Mouse (Mus musculus): Measurements from ENCODE around the gene Foxg1. TPM values are rescaled to one million over a fixed set of nuclear protein-coding genes. Genes with fewer than 3 reads are reported as not detected.

The Foxg1 gene
- polyA plus RNA-seq, 1 experiment from 2014 or later = 59.7 TPM

GRCm38 (mm10) chr12:49378920-49379319 is 3.5 kb upstream of the Foxg1 start:
- H3K9ac ChIP-seq = peak overlapping the region; percentile 82
- WGBS = 0% methylated on average over 1 of the region's 1 CpGs
- H3K4me3 ChIP-seq (replicated peaks) = peak overlapping the region; percentile 92
- peaks cover 16% of the 10 kb centered on the region for H3K4me1 ChIP-seq
- peak overlapping the region; percentile 100 for H3K27ac ChIP-seq
- no peaks in the 10 kb centered on the region for H3K36me3 ChIP-seq (replicated peaks)
- ATAC-seq (ENCODE audit: low FRiP score) = no peak
- peak overlapping the region; percentile 56 for H3K4me2 ChIP-seq
- peaks cover 39% of the 10 kb centered on the region for H3K27me3 ChIP-seq
- no peaks in the 10 kb centered on the region for H3K9me3 ChIP-seq

- Histone ChIP-seq H3K4me3 (replicated peaks) (peak overlapping the region; percentile 92), H3K27me3 (peaks cover 44% of the 10 kb centered on the region), H3K36me3 (replicated peaks) (no peaks in the 10 kb centered on the region), H3K9me3 (no peaks in the 10 kb centered on the region), H3K4me1 (peaks cover 11% of the 10 kb centered on the region), H3K27ac (peak overlapping the region; percentile 100), H3K9ac (peak overlapping the region; percentile 82), H3K4me2 (peak overlapping the region; percentile 56)
- ATAC-seq (ENCODE audit: low FRiP score) = no peak
- 2% methylated on average over 11 of the region's 11 CpGs for WGBS
These were observed 3.0 kb upstream of the Foxg1 start for GRCm38 (mm10) chr12:49379446-49379845.

- H3K9me3 ChIP-seq = no peaks in the 10 kb centered on the region
- 0% methylated on average over 4 of the region's 4 CpGs for WGBS
- peak overlapping the region; percentile 56 for H3K4me2 ChIP-seq
- peak overlapping the region; percentile 92 for H3K4me3 ChIP-seq (replicated peaks)
- peaks cover 11% of the 10 kb centered on the region for H3K4me1 ChIP-seq
- no peak for ATAC-seq (ENCODE audit: low FRiP score)
- peaks cover 51% of the 10 kb centered on the region for H3K27me3 ChIP-seq
- H3K27ac ChIP-seq = peak overlapping the region; percentile 100
- H3K36me3 ChIP-seq (replicated peaks) = peaks cover 5% of the 10 kb centered on the region; the same call in 1 of the 2 replicates
- peak overlapping the region; percentile 82 for H3K9ac ChIP-seq
These were observed 2.0 kb upstream of the Foxg1 start for GRCm38 (mm10) chr12:49380442-49380841.

- Histone ChIP-seq H3K9me3 (no peaks in the 10 kb centered on the region), H3K36me3 (replicated peaks) (peaks cover 9% of the 10 kb centered on the region; the same call in 1 of the 2 replicates), H3K9ac (peak overlapping the region; percentile 82), H3K4me2 (peak overlapping the region; percentile 56), H3K27ac (peak overlapping the region; percentile 100), H3K4me1 (peaks cover 9% of the 10 kb centered on the region), H3K4me3 (replicated peaks) (peak overlapping the region; percentile 92), H3K27me3 (peaks cover 47% of the 10 kb centered on the region)
- ATAC-seq (ENCODE audit: low FRiP score) = no peak
- 1% methylated on average over 4 of the region's 4 CpGs for WGBS
These were observed 1.4 kb upstream of the Foxg1 start for GRCm38 (mm10) chr12:49381031-49381525.

GRCm38 (mm10) chr12:49381721-49382365 is 617 bp upstream of the Foxg1 start:
- H3K36me3 ChIP-seq (replicated peaks) = peaks cover 9% of the 10 kb centered on the region; the same call in 1 of the 2 replicates
- H3K4me3 ChIP-seq (replicated peaks) = peak overlapping the region; percentile 92
- H3K9ac ChIP-seq = peak overlapping the region; percentile 100
- H3K4me1 ChIP-seq = peaks cover 8% of the 10 kb centered on the region; the same call in 1 of the 2 replicates
- peak overlapping the region; percentile 56 for H3K4me2 ChIP-seq
- peak; percentile 45 for ATAC-seq (ENCODE audit: low FRiP score)
- WGBS = under 1% methylated on average over 19 of the region's 19 CpGs
- H3K9me3 ChIP-seq = no peaks in the 10 kb centered on the region
- H3K27ac ChIP-seq = peak overlapping the region; percentile 100
- peaks cover 46% of the 10 kb centered on the region for H3K27me3 ChIP-seq

- Histone ChIP-seq H3K36me3 (replicated peaks) (peaks cover 9% of the 10 kb centered on the region; the same call in 1 of the 2 replicates), H3K4me3 (replicated peaks) (peak overlapping the region; percentile 92), H3K9ac (peak overlapping the region; percentile 100), H3K4me2 (peak overlapping the region; percentile 56), H3K4me1 (peaks cover 8% of the 10 kb centered on the region; the same call in 1 of the 2 replicates), H3K9me3 (no peaks in the 10 kb centered on the region), H3K27ac (peak overlapping the region; percentile 100), H3K27me3 (peaks cover 38% of the 10 kb centered on the region)
- WGBS = under 1% methylated on average over 50 of the region's 67 CpGs
- peak; percentile 93 for ATAC-seq (ENCODE audit: low FRiP score)
These were observed 1.2 kb downstream of the Foxg1 start for GRCm38 (mm10) chr12:49383521-49384133.

- 2% methylated on average over 45 of the region's 66 CpGs for WGBS
- Histone ChIP-seq H3K4me2 (peak overlapping the region; percentile 56), H3K4me3 (replicated peaks) (peak overlapping the region; percentile 92), H3K4me1 (peaks cover 8% of the 10 kb centered on the region; the same call in 1 of the 2 replicates), H3K36me3 (replicated peaks) (peaks cover 9% of the 10 kb centered on the region; the same call in 1 of the 2 replicates), H3K9me3 (no peaks in the 10 kb centered on the region), H3K27me3 (peaks cover 33% of the 10 kb centered on the region), H3K27ac (peak overlapping the region; percentile 100), H3K9ac (peak overlapping the region; percentile 100)
- ATAC-seq (ENCODE audit: low FRiP score) = peak; percentile 17; the same call in 1 of the 2 replicates
These were observed 1.9 kb downstream of the Foxg1 start for GRCm38 (mm10) chr12:49384295-49384875.

- peak within 1 kb of the TSS; percentile 100 for H3K27ac ChIP-seq
- peak within 1 kb of the TSS; percentile 100 for H3K9ac ChIP-seq
- peaks cover 31% of the 10 kb centered on the region for H3K27me3 ChIP-seq
- peaks cover 8% of the 10 kb centered on the region; the same call in 1 of the 2 replicates for H3K4me1 ChIP-seq
- ATAC-seq (ENCODE audit: low FRiP score) = no peak; the same call in 1 of the 2 replicates
- H3K9me3 ChIP-seq = no peaks in the 10 kb centered on the region
- peak within 1 kb of the TSS; percentile 56 for H3K4me2 ChIP-seq
- peak within 1 kb of the TSS; percentile 92 for H3K4me3 ChIP-seq (replicated peaks)
- H3K36me3 ChIP-seq (replicated peaks) = peaks cover 9% of the 10 kb centered on the region; the same call in 1 of the 2 replicates
- under 1% methylated on average over 72 of the region's 75 CpGs for WGBS
These were observed 2.6 kb downstream of the Foxg1 start, which contains the start of gene Gm43517 for GRCm38 (mm10) chr12:49384876-49385630. Gene Gm43517 (plus strand): TSS chr12:49385174.

- H3K9me3 ChIP-seq = no peaks in the 10 kb centered on the region
- H3K9ac ChIP-seq = peak overlapping the region; percentile 100
- 1% methylated on average over 23 of the region's 23 CpGs for WGBS
- H3K4me2 ChIP-seq = peak overlapping the region; percentile 4; the same call in 1 of the 2 replicates
- peaks cover 31% of the 10 kb centered on the region; the same call in 1 of the 2 replicates for H3K27me3 ChIP-seq
- H3K27ac ChIP-seq = peak overlapping the region; percentile 100
- peak overlapping the region; percentile 92 for H3K4me3 ChIP-seq (replicated peaks)
- H3K36me3 ChIP-seq (replicated peaks) = peaks cover 9% of the 10 kb centered on the region; the same call in 1 of the 2 replicates
- ATAC-seq (ENCODE audit: low FRiP score) = no peak
- H3K4me1 ChIP-seq = peaks cover 8% of the 10 kb centered on the region; the same call in 1 of the 2 replicates
These were observed 3.2 kb downstream of the Foxg1 start for GRCm38 (mm10) chr12:49385631-49385990.

- peak overlapping the region; percentile 100 for H3K27ac ChIP-seq
- H3K4me2 ChIP-seq = 0 out of 2 replicates have a peak overlapping the region, but pooled peaks have one; percentile 4
- 4% methylated on average over 10 of the region's 10 CpGs for WGBS
- H3K36me3 ChIP-seq (replicated peaks) = peaks cover 9% of the 10 kb centered on the region; the same call in 1 of the 2 replicates
- no peak for ATAC-seq (ENCODE audit: low FRiP score)
- peaks cover 8% of the 10 kb centered on the region; the same call in 1 of the 2 replicates for H3K4me1 ChIP-seq
- H3K27me3 ChIP-seq = peaks cover 33% of the 10 kb centered on the region; the same call in 1 of the 2 replicates
- peak overlapping the region; percentile 92 for H3K4me3 ChIP-seq (replicated peaks)
- peak overlapping the region; percentile 100 for H3K9ac ChIP-seq
- H3K9me3 ChIP-seq = no peaks in the 10 kb centered on the region
These were observed 3.8 kb downstream of the Foxg1 start for GRCm38 (mm10) chr12:49386081-49386805.

Measured in forebrain, embryonic 12.5 days (tissue).